In the genomic region with DNA sequence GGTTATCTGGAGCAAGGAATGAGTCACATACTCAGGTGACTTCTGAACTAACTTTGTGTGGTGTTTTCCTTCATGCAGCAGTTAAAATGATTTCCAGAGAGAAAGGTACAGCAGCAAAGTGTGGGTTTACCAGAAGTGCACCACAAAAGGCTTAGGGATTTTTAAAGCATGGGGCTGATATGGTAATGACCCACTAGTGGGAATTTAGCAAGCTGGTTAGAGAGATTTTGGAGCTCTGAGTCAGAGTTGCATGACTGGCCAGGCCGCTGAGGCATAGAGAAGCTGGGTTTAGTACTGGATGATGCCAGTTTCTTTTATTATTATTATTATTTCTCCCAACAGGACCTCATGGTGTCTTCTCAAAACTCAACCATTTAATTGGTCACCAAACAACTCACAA, we compare ENCODE assay signal across 17 mouse cellular contexts.
A peak's percentile ranks its signal among the peaks of the same experiment; 100 is the strongest.
DNase-seq lines count a peak whose midpoint lies in the region; ATAC-seq and TF ChIP-seq lines count a peak whose summit lies in the region.
"Had no signal": no experiment of that assay in that cellular context is flagged by ENCODE, and none has a peak within 500 bp of the region (broad histone marks: within the 10 kb centered on the region; RNA-seq: fewer than 3 reads in every experiment).

No protein-coding gene starts in this region.

- TF ChIP-seq CTCF in Patski (IDR thresholded peaks at IDR 0.05) = no peak

- POLR2A ChIA-PET in Patski (lab: Charles Lee) = no interaction called here

- CTCF ChIA-PET in Patski (lab: Charles Lee) = no interaction called here

- DNase-seq in Patski (ENCODE audit: low read depth, low spot score) = peak; percentile 59
- no peak for DNase-seq in right cerebral cortex, adult 2 months (ENCODE audit: low spot score in 2 of 2)
- DNase-seq: adrenal gland, adult 2 months; adrenal gland, adult 8-10 months; adrenal gland, postnatal 10 days; adrenal gland, postnatal 14 days; adrenal gland, postnatal 25 days; adrenal gland, postnatal 36 days; B cell, adult 2 months; cerebellum, adult 11 months; cerebellum, adult 11-12 months; cerebellum, adult 18-20 months; cerebellum, adult 2 months; cerebellum, adult 8-10 months had no signal

- ATAC-seq in Patski = peak; percentile 98
- ATAC-seq: activated CD4-positive, CD25-positive, alpha-beta regulatory T cell, adult 4 months; CD4-positive, CD25-positive, alpha-beta regulatory T cell, adult 4 months had no signal

- no peaks in the 10 kb centered on the region for H3K27me3 ChIP-seq in Patski
- H3K27me3 ChIP-seq: CH12.LX had no signal

- in situ Hi-C loops in Patski (cut with MboI; ENCODE audit: low pct_unique_long_range_greater_than_20kb) = no loop called here
